Mouse (Mus musculus): ENCODE measurements around the gene Trim60. TPM values are rescaled to one million over a fixed set of nuclear protein-coding genes. Genes with fewer than 3 reads are reported as not detected.
"Not testable (repeated sequence)": the region's sequence is repeated elsewhere in the genome, so short reads cannot be mapped to it uniquely, and the experiment has no call there.

The Trim60 gene
- polyA plus RNA-seq, 1 experiment from 2014 or later, result not detected

DNA sequence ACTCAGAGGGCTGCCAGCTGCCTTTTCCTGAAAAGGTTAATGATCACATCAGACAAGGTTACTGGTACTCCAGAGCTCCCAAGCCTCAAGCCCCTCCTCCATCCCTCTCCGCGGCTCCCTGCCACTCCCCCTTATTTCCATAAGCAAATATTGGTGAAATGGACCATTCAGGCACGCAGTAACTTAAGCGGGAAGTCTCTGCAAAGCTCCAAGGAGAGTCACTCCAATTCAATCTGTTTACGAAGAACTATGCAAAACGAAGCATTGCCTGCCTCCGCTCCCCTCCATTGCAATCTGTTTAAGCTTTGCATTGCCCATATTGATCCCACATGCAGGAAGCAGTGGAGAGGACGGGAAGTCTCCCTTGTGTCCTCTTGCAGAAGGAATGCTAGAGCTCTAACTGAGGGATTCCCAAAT lies 18.7 kb upstream of the Trim60 start, which contains the start of gene Apela:
Gene Apela (minus strand): TSS at position 220 of the 417 bp plus-strand sequence.
- Histone ChIP-seq H3K9ac (no peak within 1 kb of the TSS), H3K4me1 (replicated peaks) (peaks cover 2% of the 10 kb centered on the region), H3K36me3 (no peaks in the 10 kb centered on the region), H3K4me2 (peak within 1 kb of the TSS; percentile 78), H3K9me3 (replicated peaks) (no peaks in the 10 kb centered on the region), H3K4me3 (peak within 1 kb of the TSS; percentile 47), H3K27me3 (no peaks in the 10 kb centered on the region), H3K27ac (no peak within 1 kb of the TSS)
- 2% methylated on average over 8 of the region's 8 CpGs for WGBS
- peak; percentile 62; the same call in 1 of the 2 replicates for ATAC-seq (replicated peaks; ENCODE audit: insufficient number of reproducible peaks, insufficient read depth, low FRiP score, low read depth)

DNA sequence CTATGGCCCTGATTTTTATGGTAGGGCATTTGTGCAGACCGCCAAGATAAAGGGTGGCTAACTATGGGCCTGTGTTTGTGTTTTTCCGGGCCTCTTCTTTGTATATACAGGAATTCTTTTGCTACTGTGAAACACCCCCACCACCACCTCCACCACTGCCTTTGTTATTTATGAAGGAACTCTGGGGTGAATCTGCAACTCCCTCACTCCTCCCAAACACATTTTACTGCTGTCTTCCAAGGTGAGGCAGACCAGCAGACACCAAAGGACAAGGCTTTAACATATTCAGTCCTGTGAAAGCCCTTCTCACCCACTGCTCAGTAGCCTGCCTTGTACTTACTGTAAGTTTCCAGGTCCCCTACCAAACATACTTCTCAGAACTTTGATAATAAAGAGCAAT lies 15.8 kb upstream of the Trim60 start:
- Histone ChIP-seq H3K4me1 (replicated peaks) (peaks cover 2% of the 10 kb centered on the region), H3K36me3 (no peaks in the 10 kb centered on the region), H3K27me3 (no peaks in the 10 kb centered on the region), H3K9ac (no peak overlapping the region), H3K4me3 (no peak overlapping the region), H3K9me3 (replicated peaks) (no peaks in the 10 kb centered on the region), H3K4me2 (no peak overlapping the region), H3K27ac (no peak overlapping the region)
- ATAC-seq (replicated peaks; ENCODE audit: insufficient number of reproducible peaks, insufficient read depth, low FRiP score, low read depth), result no peak
- 54% methylated on average over 2 of the region's 2 CpGs for WGBS

DNA sequence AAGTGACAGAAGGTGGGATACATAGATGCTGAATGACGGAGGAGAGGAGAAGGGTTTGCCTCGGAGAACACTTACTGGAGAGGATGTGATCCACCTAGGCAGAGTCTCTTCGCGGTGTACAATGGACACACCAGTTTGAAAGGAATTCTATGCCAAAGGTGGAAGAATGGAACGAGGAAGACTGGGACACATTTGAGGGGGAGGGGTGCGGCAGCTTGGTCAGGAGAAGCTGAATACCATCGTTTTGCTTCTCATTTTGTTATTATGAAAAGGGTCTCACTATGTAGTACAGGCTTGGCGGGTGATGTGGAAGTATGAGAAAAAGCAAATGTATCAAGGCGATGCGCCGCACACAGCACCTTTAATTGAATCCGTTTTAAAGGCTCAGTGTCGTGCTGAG lies 14.7 kb upstream of the Trim60 start:
- no peaks in the 10 kb centered on the region for H3K36me3 ChIP-seq
- no peak for ATAC-seq (replicated peaks; ENCODE audit: insufficient number of reproducible peaks, insufficient read depth, low FRiP score, low read depth)
- H3K4me1 ChIP-seq (replicated peaks), result peaks cover 2% of the 10 kb centered on the region
- H3K4me3 ChIP-seq, result no peak overlapping the region
- WGBS, result 83% methylated on average over 13 of the region's 13 CpGs
- no peaks in the 10 kb centered on the region for H3K9me3 ChIP-seq (replicated peaks)
- no peaks in the 10 kb centered on the region for H3K27me3 ChIP-seq
- H3K9ac ChIP-seq, result no peak overlapping the region
- no peak overlapping the region for H3K27ac ChIP-seq
- H3K4me2 ChIP-seq, result no peak overlapping the region

DNA sequence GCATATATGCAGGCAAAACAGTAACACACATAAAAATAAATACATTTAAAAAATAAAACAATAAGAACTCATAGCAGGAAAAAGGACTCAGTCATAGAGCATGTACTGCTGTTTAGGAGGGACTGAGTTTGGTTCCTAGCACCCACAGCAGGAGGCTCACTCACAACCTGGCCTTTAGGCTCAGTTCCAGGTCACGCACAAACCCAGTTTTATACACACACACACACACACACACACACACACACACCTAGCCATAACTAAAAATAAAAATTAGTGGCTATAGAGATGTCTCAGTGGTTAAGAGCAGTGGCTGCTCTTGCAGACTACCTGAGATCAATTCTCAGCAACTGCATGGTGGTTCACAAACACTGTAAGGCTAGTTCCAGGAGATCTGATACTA lies 13.7 kb upstream of the Trim60 start:
- Histone ChIP-seq H3K36me3 (no peaks in the 10 kb centered on the region), H3K9ac (no peak overlapping the region), H3K4me1 (replicated peaks) (peaks cover 2% of the 10 kb centered on the region; the same call in 1 of the 2 replicates), H3K9me3 (replicated peaks) (no peaks in the 10 kb centered on the region), H3K27ac (no peak overlapping the region), H3K27me3 (no peaks in the 10 kb centered on the region), H3K4me3 (no peak overlapping the region), H3K4me2 (no peak overlapping the region)
- ATAC-seq (replicated peaks; ENCODE audit: insufficient number of reproducible peaks, insufficient read depth, low FRiP score, low read depth), result no peak
- 94% methylated on average over 1 of the region's 1 CpGs for WGBS

DNA sequence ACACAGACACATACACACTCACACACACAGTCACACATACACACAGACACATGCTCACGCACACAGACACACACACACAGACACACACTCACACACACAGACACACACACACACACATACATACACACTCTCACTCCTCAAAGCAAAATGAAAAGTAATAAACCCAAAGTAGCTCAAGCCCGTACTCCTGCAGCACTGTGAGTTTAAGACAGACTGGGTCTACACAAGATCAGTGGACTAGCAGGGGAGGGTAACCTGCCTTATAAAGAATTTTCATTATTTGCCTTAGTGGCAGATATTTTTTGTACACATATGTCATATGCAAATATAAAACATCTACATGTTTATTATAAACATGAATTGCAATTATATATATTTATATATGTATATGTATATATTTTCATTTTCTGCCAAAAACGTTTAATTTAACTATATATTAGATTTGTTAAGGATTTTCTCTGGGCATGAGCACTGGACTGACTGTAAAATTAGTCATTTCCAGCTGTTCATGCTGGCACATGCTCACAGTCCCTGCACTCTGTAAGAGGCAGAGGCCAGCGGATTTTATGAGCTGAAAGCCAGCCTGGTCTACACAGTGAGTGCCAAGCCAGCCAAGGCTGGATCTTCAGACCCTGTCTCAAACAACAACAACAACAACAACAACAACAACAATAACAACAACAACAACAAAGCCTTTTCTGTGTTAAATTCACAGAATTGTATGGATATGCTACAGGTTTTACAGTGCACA lies 12.5 kb upstream of the Trim60 start:
- Histone ChIP-seq H3K27ac (no peak overlapping the region), H3K27me3 (no peaks in the 10 kb centered on the region), H3K4me1 (replicated peaks) (peaks cover 2% of the 10 kb centered on the region; the same call in 1 of the 2 replicates), H3K4me2 (no peak overlapping the region), H3K4me3 (no peak overlapping the region), H3K9me3 (replicated peaks) (no peaks in the 10 kb centered on the region), H3K36me3 (no peaks in the 10 kb centered on the region), H3K9ac (no peak overlapping the region)
- 70% methylated on average over 4 of the region's 4 CpGs for WGBS
- ATAC-seq (replicated peaks; ENCODE audit: insufficient number of reproducible peaks, insufficient read depth, low FRiP score, low read depth), result no peak

DNA sequence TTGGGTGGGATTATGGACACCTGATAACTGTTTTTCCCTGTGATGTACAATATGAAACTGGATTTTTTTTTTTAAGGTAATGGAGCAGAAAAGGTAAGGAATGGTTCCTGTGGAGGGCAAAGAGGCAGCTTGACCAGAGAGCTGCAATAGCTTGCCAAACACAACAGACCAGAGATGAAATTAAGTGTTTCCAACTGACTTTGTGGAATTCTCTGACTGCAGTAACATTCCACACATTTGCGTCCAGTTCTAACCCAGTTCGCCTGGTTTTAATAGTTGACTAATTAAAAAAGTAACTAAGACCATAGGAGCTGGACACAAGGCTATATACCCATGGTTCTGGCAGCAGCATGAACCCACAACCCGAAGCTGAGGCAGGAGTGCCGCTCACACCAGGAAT lies 11.4 kb upstream of the Trim60 start:
- 81% methylated on average over 4 of the region's 4 CpGs for WGBS

DNA sequence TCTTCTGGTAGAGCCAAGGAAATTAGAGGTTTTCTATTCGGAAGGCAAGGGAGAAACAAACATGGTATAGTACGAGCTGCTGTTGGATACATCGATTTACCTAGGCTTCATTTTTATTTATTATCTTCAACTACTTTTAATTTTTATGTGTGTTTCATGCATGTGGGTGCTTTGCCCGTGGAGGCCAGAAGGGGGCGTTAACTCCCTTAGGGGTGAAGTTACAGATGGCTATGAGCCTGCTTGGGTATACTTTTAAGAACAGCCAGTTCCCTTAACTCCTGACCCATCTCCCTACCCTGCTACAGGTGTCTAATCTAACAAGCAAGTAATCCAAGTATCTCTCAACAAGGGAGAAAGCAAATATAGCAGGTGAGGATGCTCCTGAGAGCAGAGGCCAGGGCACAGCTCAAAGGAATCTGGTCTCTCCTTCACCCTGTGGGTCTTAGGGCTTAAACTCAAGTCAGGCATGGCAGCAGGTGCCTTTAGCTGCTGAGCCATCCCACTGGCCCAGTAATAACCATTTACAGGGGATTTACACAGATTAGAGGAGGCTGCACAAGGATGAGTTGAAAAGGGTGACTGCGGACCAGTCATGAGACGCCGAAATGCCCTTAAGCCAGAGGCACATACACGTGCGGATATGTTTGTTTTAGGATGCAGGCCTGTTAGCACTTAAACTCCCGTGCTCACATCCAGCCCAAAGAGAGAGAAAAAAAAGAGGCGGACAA lies 10.7 kb upstream of the Trim60 start:
- Histone ChIP-seq H3K9me3 (replicated peaks) (no peaks in the 10 kb centered on the region), H3K27me3 (no peaks in the 10 kb centered on the region), H3K4me2 (no peak overlapping the region), H3K36me3 (no peaks in the 10 kb centered on the region), H3K9ac (no peak overlapping the region), H3K4me1 (replicated peaks) (no peaks in the 10 kb centered on the region), H3K4me3 (no peak overlapping the region), H3K27ac (no peak overlapping the region)
- 79% methylated on average over 12 of the region's 12 CpGs for WGBS
- no peak for ATAC-seq (replicated peaks; ENCODE audit: insufficient number of reproducible peaks, insufficient read depth, low FRiP score, low read depth)

More for the DNA sequence above, 11.4 kb upstream of the Trim60 start:
- Histone ChIP-seq H3K4me1 (replicated peaks) (no peaks in the 10 kb centered on the region), H3K27ac (no peak overlapping the region), H3K4me3 (no peak overlapping the region), H3K9ac (no peak overlapping the region), H3K27me3 (no peaks in the 10 kb centered on the region), H3K4me2 (no peak overlapping the region), H3K36me3 (no peaks in the 10 kb centered on the region), H3K9me3 (replicated peaks) (no peaks in the 10 kb centered on the region)
- ATAC-seq (replicated peaks; ENCODE audit: insufficient number of reproducible peaks, insufficient read depth, low FRiP score, low read depth), result no peak

DNA sequence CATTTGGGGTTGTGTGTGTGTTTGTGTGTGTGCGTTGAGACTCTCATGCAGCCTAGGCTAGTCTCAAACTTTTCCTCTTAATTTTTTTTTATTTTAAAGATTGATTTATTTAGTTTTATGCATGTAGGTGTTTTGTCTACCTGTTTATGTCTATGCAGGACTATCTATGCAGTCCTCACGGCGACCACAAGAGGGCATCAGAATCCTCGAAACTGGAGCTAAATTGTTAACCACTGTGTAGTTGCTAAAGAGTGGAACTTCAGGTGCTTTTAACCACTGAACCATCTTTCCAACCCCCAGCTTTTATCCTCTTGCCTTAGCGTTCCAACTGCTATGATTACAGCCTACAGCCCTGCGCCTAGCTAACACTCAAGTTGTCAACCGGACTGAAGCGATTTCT lies 4.1 kb upstream of the Trim60 start:
- Histone ChIP-seq H3K4me2 (no peak overlapping the region), H3K36me3 (no peaks in the 10 kb centered on the region), H3K9me3 (replicated peaks) (no peaks in the 10 kb centered on the region), H3K9ac (no peak overlapping the region), H3K4me1 (replicated peaks) (no peaks in the 10 kb centered on the region), H3K27ac (no peak overlapping the region), H3K27me3 (no peaks in the 10 kb centered on the region), H3K4me3 (no peak overlapping the region)
- 45% methylated on average over 8 of the region's 8 CpGs for WGBS
- no peak for ATAC-seq (replicated peaks; ENCODE audit: insufficient number of reproducible peaks, insufficient read depth, low FRiP score, low read depth)

DNA sequence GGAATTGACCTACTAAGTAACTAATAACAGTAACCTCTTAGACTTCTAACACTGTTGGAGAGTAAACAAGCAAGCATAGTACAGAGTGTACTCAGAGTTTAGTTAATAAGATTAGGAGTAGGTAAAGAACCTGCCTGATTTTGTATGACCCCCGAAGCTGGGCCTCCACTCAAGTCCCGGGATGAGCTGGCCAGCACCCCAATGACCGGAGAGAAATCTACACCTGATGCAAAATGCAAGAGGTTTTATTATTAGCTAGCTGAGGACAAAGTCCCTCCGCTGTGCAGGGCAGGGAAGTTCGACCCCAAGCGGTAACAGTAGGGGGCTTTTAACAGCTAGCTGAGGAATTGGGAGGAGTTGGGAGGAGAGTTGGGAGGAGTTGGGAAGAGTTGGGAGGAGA lies 10.8 kb downstream of the Trim60 start:
- H3K36me3 ChIP-seq; H3K9ac ChIP-seq; H3K4me2 ChIP-seq; H3K4me1 ChIP-seq (replicated peaks); H3K27ac ChIP-seq; H3K9me3 ChIP-seq (replicated peaks); H3K27me3 ChIP-seq; ATAC-seq (replicated peaks; ENCODE audit: insufficient number of reproducible peaks, insufficient read depth, low FRiP score, low read depth); H3K4me3 ChIP-seq: not testable (repeated sequence)
- 77% methylated on average over 6 of the region's 6 CpGs for WGBS

DNA sequence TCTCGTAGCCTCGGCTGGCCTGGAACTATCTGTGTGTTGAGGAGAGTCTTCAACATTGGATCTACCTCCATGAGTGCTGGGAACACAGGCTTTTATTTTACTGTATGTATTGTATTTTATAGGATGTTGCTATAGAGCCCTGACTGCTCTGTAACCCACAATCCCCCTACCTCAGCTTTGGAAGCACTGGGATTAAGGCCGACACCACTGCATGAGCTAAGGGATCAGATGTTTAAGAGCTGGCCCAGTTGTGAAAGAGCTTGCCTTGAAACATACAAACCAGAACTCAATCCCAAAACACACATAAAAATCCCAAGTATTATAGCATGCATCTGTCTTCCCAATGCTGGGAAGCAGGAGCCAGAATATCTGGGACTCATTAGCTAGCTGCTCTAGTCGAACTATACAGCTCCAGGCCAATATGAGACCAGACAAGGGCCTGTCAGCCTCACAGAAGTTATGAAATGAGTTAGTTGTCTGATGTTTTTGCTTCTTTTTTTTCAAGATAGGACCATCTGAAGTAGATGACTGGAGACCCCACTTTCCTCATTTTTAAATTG lies 19.5 kb downstream of the Trim60 start:
- H3K4me1 ChIP-seq (replicated peaks), result no peaks in the 10 kb centered on the region
- no peak overlapping the region for H3K9ac ChIP-seq
- WGBS, result 83% methylated on average over 4 of the region's 4 CpGs
- H3K36me3 ChIP-seq, result no peaks in the 10 kb centered on the region
- H3K27ac ChIP-seq, result no peak overlapping the region
- H3K9me3 ChIP-seq (replicated peaks), result no peaks in the 10 kb centered on the region
- H3K27me3 ChIP-seq, result no peaks in the 10 kb centered on the region
- H3K4me3 ChIP-seq, result no peak overlapping the region
- H3K4me2 ChIP-seq, result no peak overlapping the region
- ATAC-seq (replicated peaks; ENCODE audit: insufficient number of reproducible peaks, insufficient read depth, low FRiP score, low read depth), result no peak

DNA sequence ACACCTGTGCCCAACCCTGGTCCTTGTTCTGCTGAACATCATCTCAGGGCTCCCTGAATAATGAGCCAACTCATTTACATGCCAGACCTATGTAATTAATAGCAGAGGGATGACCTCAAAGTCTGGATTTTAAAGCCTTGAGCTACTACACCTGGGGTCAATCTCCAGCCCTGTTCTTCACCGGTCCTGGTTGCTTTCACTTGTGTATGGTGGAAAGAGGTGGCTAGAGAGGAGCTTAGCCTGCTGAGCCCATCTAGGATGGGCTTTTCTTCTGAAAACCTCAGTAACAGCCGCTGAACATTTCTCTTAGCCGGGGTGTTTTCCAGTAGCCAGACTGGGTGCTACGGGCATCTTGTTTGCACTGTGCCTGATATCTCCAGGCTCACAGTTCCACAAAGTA lies 30.7 kb downstream of the Trim60 start, which contains the start of gene Trim75:
Gene Trim75 (minus strand): TSS at position 101 of the 400 bp plus-strand sequence.
- H3K4me2 ChIP-seq, result no peak within 1 kb of the TSS
- ATAC-seq (replicated peaks; ENCODE audit: insufficient number of reproducible peaks, insufficient read depth, low FRiP score, low read depth), result no peak
- H3K9ac ChIP-seq, result no peak within 1 kb of the TSS
- no peaks in the 10 kb centered on the region for H3K27me3 ChIP-seq
- H3K36me3 ChIP-seq, result no peaks in the 10 kb centered on the region
- H3K4me1 ChIP-seq (replicated peaks), result no peaks in the 10 kb centered on the region
- no peaks in the 10 kb centered on the region for H3K9me3 ChIP-seq (replicated peaks)
- no peak within 1 kb of the TSS for H3K4me3 ChIP-seq
- WGBS, result 87% methylated on average over 4 of the region's 4 CpGs
- no peak within 1 kb of the TSS for H3K27ac ChIP-seq
